Comparison of ENCODE assay signal across 21 mouse cellular contexts in the genomic region with DNA sequence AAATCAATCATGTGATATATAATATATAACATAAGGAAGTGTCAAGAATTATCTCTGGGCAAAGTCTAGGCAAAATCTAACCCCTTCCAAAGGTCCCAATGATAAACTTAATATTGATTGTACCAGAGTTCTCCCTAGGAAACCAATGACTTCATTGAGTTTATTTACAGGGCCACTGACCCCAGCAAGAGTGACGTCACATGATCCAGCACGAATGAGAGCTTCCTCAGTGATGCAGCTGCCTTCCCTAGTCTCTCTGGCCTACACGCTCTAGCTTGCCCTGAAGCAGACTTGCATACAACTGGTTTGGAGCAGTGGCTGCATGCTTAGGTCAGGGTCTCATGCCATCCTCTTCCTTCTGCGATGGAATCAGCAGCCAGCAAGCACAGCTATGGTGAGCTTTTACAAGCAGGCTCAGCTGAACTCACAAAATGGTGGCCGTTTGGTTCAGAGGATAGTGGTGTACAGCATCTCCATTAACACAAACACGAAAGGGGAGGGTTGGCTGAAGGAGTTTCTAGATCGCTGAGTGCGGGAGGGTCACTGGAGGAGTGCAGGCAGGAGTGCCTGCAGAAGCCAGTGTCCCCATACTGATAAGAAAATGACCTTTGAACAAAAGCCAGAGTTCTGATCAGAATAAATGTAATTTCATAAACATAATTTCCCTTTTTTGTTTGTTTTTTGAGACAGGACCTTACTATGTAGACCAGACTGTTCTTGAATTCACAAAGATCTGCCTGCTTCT. TPM values are rescaled to one million over a fixed set of nuclear protein-coding genes. Genes with fewer than 3 reads are reported as not detected.
DNase-seq lines count a peak whose midpoint lies in the region; ATAC-seq and TF ChIP-seq lines count a peak whose summit lies in the region.
"Had no signal": no experiment of that assay in that cellular context is flagged by ENCODE, and none has a peak within 500 bp of the region (broad histone marks: within the 10 kb centered on the region; RNA-seq: fewer than 3 reads in every experiment).

No protein-coding gene starts in this region.

- no peak for TF ChIP-seq CTCF in left cerebral cortex, adult 2 months (IDR thresholded peaks at IDR 0.05)

- ATAC-seq in megakaryocyte, adult 5-6 weeks (ENCODE audit: poor library complexity, severe bottlenecking) = no peak
- ATAC-seq in monocyte, adult 5-6 weeks (replicated peaks; ENCODE audit: insufficient number of reproducible peaks, low FRiP score, low TSS enrichment, poor library complexity, severe bottlenecking) = 0 out of 2 replicates have a peak, but pooled peaks have one; percentile 35
- ATAC-seq: activated CD4-positive, CD25-positive, alpha-beta regulatory T cell, adult 4 months; Patski had no signal

- no peak for DNase-seq in left cerebral cortex, adult 2 months (ENCODE audit: extremely low spot score in 1 of 2, low spot score in 2 of 2)
- DNase-seq in left cerebral cortex, adult 18-20 months (ENCODE audit: low spot score in 2 of 2) = no peak
- DNase-seq in right cerebral cortex, postnatal 4 days = no peak
- DNase-seq in lung, postnatal 10 days = no peak
- DNase-seq: adrenal gland, postnatal 25 days; cerebellum, adult 18-20 months; cerebellum, adult 9-11 months; cerebellum, postnatal 36 days; gastrocnemius, postnatal 14 days; heart, postnatal 10 days; heart, postnatal 4 days had no signal

- peaks cover 16% of the 10 kb centered on the region for H3K27me3 ChIP-seq in megakaryocyte, embryonic 14.5 days (replicated peaks)
- H3K27me3 ChIP-seq: CH12.LX; embryonic facial prominence, embryonic 13.5 days had no signal

- intact Hi-C loops in left cerebral cortex, adult 2 months (cut with DNase I) = no loop called here

- no peaks in the 10 kb centered on the region for H3K9me3 ChIP-seq in megakaryocyte, embryonic 14.5 days
- H3K9me3 ChIP-seq: embryonic facial prominence, embryonic 13.5 days; forebrain, embryonic 12.5 days; heart, embryonic 10.5 days; hindbrain, embryonic 12.5 days had no signal

- no peaks in the 10 kb centered on the region for H3K36me3 ChIP-seq in megakaryocyte, embryonic 14.5 days (replicated peaks; ENCODE audit: low read length)
- H3K36me3 ChIP-seq: embryonic facial prominence, embryonic 13.5 days; forebrain, embryonic 12.5 days; heart, embryonic 10.5 days; hindbrain, embryonic 12.5 days had no signal

- H3K27ac ChIP-seq in left cerebral cortex, adult 2 months = peak overlapping the region; percentile 84
- H3K27ac ChIP-seq: embryonic facial prominence, embryonic 13.5 days; forebrain, embryonic 12.5 days; heart, embryonic 10.5 days; hindbrain, embryonic 12.5 days had no signal

- H3K4me1 ChIP-seq in megakaryocyte, embryonic 14.5 days = peaks cover 17% of the 10 kb centered on the region
- H3K4me1 ChIP-seq: embryonic facial prominence, embryonic 13.5 days; forebrain, embryonic 12.5 days; hindbrain, embryonic 12.5 days had no signal

- no peak overlapping the region for H3K4me3 ChIP-seq in left cerebral cortex, adult 2 months
- peak overlapping the region; percentile 38 for H3K4me3 ChIP-seq in megakaryocyte, embryonic 14.5 days (replicated peaks)
- H3K4me3 ChIP-seq: embryonic facial prominence, embryonic 13.5 days; forebrain, embryonic 12.5 days; heart, embryonic 10.5 days; hindbrain, embryonic 12.5 days had no signal

RNA-seq across cellular contexts. Expression of gene Angel2, which starts 5.0 kb away (rescaled TPM):
- total RNA-seq in left cerebral cortex, adult 2 months (2021) = 10 to 100 TPM; 56.2 to 57.5 TPM
- total RNA-seq in left cerebral cortex, adult 18-20 months (2021) = 10 to 100 TPM; 56.2 to 56.7 TPM
- 1.6 and 1.7 TPM in 2 replicates for polyA plus RNA-seq in megakaryocyte, embryonic 14.5 days (2012; ENCODE audit: insufficient read depth, low replicate concordance)
- total RNA-seq in megakaryocyte, adult 5-6 weeks (2015) = 24.1 and 31.6 TPM in 2 replicates
- total RNA-seq in megakaryocyte, adult 5-6 weeks (2017) = 28.3 and 31.6 TPM in 2 replicates
- 41.8 to 45.9 TPM (median 43.5 TPM) in 3 replicates for total RNA-seq in monocyte, adult 5-6 weeks (2017)

RNA-seq across cellular contexts. Expression of gene Rps6kc1, which starts 8.3 kb away (rescaled TPM):
- 100 to 1,000 TPM; 111 to 117 TPM for total RNA-seq in left cerebral cortex, adult 2 months (2021)
- 100 to 1,000 TPM; 138 to 147 TPM for total RNA-seq in left cerebral cortex, adult 18-20 months (2021)
- 2.8 and 5.9 TPM in 2 replicates for polyA plus RNA-seq in megakaryocyte, embryonic 14.5 days (2012; ENCODE audit: insufficient read depth, low replicate concordance)
- 6.8 and 7.1 TPM in 2 replicates for total RNA-seq in megakaryocyte, adult 5-6 weeks (2015)
- 10.0 and 15.6 TPM in 2 replicates for total RNA-seq in megakaryocyte, adult 5-6 weeks (2017)
- total RNA-seq in monocyte, adult 5-6 weeks (2017) = 14.6 to 18.0 TPM (median 17.6 TPM) in 3 replicates

RNA-seq across cellular contexts. Expression of gene Vash2, which starts 59.2 kb away (rescaled TPM):
- 1 to 10 TPM; 2.6 to 2.7 TPM for total RNA-seq in left cerebral cortex, adult 2 months (2021)
- 1 to 10 TPM; 1.8 to 2.9 TPM for total RNA-seq in left cerebral cortex, adult 18-20 months (2021)
- polyA plus RNA-seq in megakaryocyte, embryonic 14.5 days (2012; ENCODE audit: insufficient read depth, low replicate concordance) = 0.07 and 3.4 TPM in 2 replicates
- not detected in 2 replicates for total RNA-seq in megakaryocyte, adult 5-6 weeks (2015)
- 0.07 TPM in 1 of 2 replicates, not detected in the other for total RNA-seq in megakaryocyte, adult 5-6 weeks (2017)
- total RNA-seq in monocyte, adult 5-6 weeks (2017) = 0.64 TPM in 1 of 3 replicates, not detected in the others
